Mouse (Mus musculus): ENCODE data around the gene Vmn2r24.
"Not testable (repeated sequence)": the region's sequence is repeated elsewhere in the genome, so short reads cannot be mapped to it uniquely, and the experiment has no call there.

Gene Vmn2r24

DNA sequence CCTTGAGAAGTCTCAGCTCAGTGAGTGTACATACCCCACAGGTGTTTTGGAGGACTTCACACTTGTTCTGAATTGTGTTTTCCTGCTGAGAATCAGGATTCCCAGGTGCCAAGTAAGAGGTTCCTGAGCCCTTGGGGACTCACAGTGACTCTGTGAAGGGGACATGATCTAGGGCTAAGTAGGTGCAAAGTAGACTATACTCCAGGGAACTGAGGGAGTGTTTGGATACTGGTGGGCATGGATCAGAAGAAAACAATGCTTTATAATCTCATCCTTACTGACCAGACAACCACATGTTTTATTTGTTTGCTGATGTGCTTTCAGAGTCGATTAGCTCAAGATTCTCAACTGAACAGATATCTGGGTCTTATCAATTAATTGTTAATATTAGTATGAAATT, at the start of gene Vmn2r24:
TSS of gene Vmn2r24 (plus strand) at position 301 of the 400 bp plus-strand sequence.
- DNase-seq (ENCODE audit: low spot score in 2 of 2), result no peak

DNA sequence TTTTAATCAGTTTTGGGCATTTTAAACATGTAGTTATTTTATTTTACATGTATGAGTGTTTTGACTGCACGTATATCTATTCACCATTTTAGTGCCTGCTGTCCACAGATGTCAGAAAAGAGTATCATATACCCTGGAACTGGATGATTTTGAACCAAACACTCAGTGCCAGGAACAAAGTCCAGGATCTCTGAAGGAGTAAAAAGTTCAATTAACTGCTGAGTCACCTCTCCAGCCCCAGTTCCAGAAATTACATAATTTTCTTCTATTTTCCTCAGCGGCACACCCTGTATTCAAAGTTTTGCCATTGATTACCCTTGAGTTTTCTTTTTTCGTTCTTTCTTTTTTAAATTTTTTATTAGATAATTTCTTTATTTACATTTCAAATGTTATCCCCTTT, 8.6 kb upstream of the Vmn2r24 start:
- DNase-seq (ENCODE audit: low spot score in 2 of 2), result no peak

DNA sequence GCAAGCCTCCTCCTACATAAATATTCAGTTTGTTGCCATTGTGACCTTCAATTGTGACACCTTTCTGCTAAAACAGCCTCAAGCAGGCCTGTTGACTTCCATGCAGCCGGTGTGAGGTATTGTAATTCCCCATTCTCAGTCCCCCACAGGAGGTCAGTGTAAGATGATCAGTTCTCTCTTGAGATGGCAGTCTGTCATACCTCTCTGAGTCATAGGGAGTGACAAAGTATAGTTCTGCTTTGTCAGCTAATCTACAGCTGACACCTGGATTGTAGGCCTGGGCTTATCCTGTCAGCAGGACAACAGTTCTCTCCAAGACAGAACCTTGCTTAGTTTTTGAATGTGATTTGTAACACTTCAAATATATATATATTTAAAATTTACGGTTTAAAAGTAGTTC, 6.2 kb downstream of the Vmn2r24 start:
- no peak for DNase-seq (ENCODE audit: low spot score in 2 of 2)

- no peak for DNase-seq (ENCODE audit: low spot score in 2 of 2)
Observed at GRCm38 (mm10) chr6:123793746-123794145, 15.1 kb downstream of the Vmn2r24 start.

DNA sequence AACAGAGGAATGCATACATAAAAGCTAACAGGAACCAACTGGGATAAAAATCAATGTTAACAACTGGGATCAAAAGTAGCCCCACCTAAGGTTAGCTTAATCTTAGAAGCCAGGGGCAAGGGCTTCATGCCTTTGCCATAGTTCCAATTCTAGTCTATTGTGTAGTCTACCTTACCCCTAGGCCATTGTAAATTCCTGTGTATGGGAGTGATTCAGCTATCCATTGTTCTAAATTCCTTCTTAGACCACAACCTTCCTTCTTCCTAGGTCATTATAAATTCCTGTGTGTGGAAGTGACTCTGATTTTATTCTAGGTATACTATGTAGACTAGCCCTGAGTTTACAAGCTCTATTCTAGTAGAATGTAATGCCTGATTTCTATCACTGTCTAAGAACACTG, 31.6 kb downstream of the Vmn2r24 start:
- not testable (repeated sequence) for DNase-seq (ENCODE audit: low spot score in 2 of 2)

GRCm38 (mm10) chr6:123819951-123820350, 41.3 kb downstream of the Vmn2r24 start:
- DNase-seq (ENCODE audit: low spot score in 2 of 2), result no peak

- DNase-seq (ENCODE audit: low spot score in 2 of 2), result not testable (repeated sequence)
Observed at GRCm38 (mm10) chr6:123853363-123853762, 74.7 kb downstream of the Vmn2r24 start, which contains the start of gene Vmn2r25. TSS of gene Vmn2r25 (minus strand) at chr6:123853463.
